Mouse (Mus musculus) brain, embryonic 14.5 days (tissue): ENCODE data around the gene Zfp281.

Source experiments
- CTCF ChIP-seq: fragments of 200-500 bp; IDR thresholded peaks from 2 replicates; pipeline ENCODE4 v1.5.1; 2012; ENCODE audit warnings: inconsistent platforms, mild to moderate bottlenecking, moderate library complexity, borderline replicate concordance; ENCODE audit not compliant: insufficient read depth, insufficient read length; ENCODE audit errors: extremely low read depth
- POLR2A ChIP-seq: fragments of 200-500 bp; IDR thresholded peaks from 2 replicates; pipeline ENCODE4 v1.6.1; 2012; ENCODE audit warnings: mild to moderate bottlenecking, inconsistent platforms, borderline replicate concordance; ENCODE audit not compliant: poor library complexity, insufficient read depth, insufficient read length, severe bottlenecking; ENCODE audit errors: extremely low read depth

GRCm38 (mm10) chr1:136638211-136638610 is 13.5 kb downstream of the Zfp281 start:
- TF ChIP-seq CTCF, result no peak
- TF ChIP-seq POLR2A, result no peak
